Mouse (Mus musculus) forebrain, embryonic 12.5 days (tissue): ENCODE data around the gene Vwf. TPM values are rescaled to one million over a fixed set of nuclear protein-coding genes. Genes with fewer than 3 reads are reported as not detected.

Experiments used
- polyA plus RNA-seq: library from polyadenylated mRNA; unstranded; fragments of >200 nt; fragmentation: Nextera tagmentation; extraction: Ambion mirVana; gene quantifications from 2 replicates; pipeline ENCODE4 v1.2.1, GENCODE M21; 2016

Gene Vwf
- polyA plus RNA-seq, 1 experiment from 2014 or later = 10.3 TPM

Other genes with a start within 250 kb of the Vwf start
- 12.7 and 14.0 TPM in 2 replicates for gene Ltbr, start 232.9 kb upstream of the Vwf start, polyA plus RNA-seq
- 0.24 and 0.49 TPM in 2 replicates for gene Scnn1a, start 226.1 kb upstream of the Vwf start, polyA plus RNA-seq
- 16.6 and 19.3 TPM in 2 replicates for gene Tnfrsf1a, start 197.4 kb upstream of the Vwf start, polyA plus RNA-seq
- 0.05 and 0.09 TPM in 2 replicates for gene Plekhg6, start 166.0 kb upstream of the Vwf start, polyA plus RNA-seq
- 44.2 and 45.3 TPM in 2 replicates for gene Cd9, start 52.0 kb upstream of the Vwf start, polyA plus RNA-seq
- 0.18 and 0.26 TPM in 2 replicates for gene Ano2, start 143.6 kb downstream of the Vwf start, polyA plus RNA-seq